Mouse (Mus musculus) liver, adult 10 weeks (tissue): ENCODE measurements around the gene A930004D18Rik. TPM values are rescaled to one million over a fixed set of nuclear protein-coding genes. Genes with fewer than 3 reads are reported as not detected.

Experiments used
- polyA plus RNA-seq: library from polyadenylated mRNA; stranded (reverse); fragments of 350-450 nt; fragmentation: Illumina TruSeq; extraction: RNeasy Lipid Tissue Mini Kit (QIAGEN cat#74804); gene quantifications from one replicate; pipeline ENCODE4 v1.2.3, GENCODE M21; 2014; ENCODE audit warnings: low read depth, low replicate concordance

Gene A930004D18Rik
- polyA plus RNA-seq: 1.1 TPM

GRCm38 (mm10) chr2:18037491-18037890 is at the start of gene A930004D18Rik:
Gene A930004D18Rik, minus strand, starts transcription at chr2:18037737.

GRCm38 (mm10) chr2:18055016-18055928 is 17.7 kb upstream of the A930004D18Rik start, which contains the start of gene Mllt10:
Gene Mllt10, plus strand, starts transcription at chr2:18055237.

GRCm38 (mm10) chr2:18048453-18049075 is 11.0 kb upstream of the A930004D18Rik start, which contains the start of gene Skida1:
Gene Skida1, minus strand, starts transcription at chr2:18049051.

GRCm38 (mm10) chr2:17996858-17997257 is 40.7 kb downstream of the A930004D18Rik start, which contains the start of gene H2al2a:
Gene H2al2a, minus strand, starts transcription at chr2:17996958.

Other genes with a start within 250 kb of the A930004D18Rik start
- gene H2al2a, start 40.8 kb downstream of the A930004D18Rik start, polyA plus RNA-seq: not detected
- 1.7 TPM for gene Skida1, start 11.3 kb upstream of the A930004D18Rik start, polyA plus RNA-seq
- 16.1 TPM for gene Mllt10, start 17.5 kb upstream of the A930004D18Rik start, polyA plus RNA-seq